Mouse (Mus musculus) left cerebral cortex, adult 9 months (tissue): ENCODE data around the gene Adcy1.
"Not testable (repeated sequence)": the region's sequence is repeated elsewhere in the genome, so short reads cannot be mapped to it uniquely, and the experiment has no call there.

Experiments
- DNase-seq, 2 experiments: peaks; one replicate each; pipeline ENCODE4 v3.0.0; 2022; ENCODE audit warnings: low spot score in 2 of 2

The Adcy1 gene

DNA sequence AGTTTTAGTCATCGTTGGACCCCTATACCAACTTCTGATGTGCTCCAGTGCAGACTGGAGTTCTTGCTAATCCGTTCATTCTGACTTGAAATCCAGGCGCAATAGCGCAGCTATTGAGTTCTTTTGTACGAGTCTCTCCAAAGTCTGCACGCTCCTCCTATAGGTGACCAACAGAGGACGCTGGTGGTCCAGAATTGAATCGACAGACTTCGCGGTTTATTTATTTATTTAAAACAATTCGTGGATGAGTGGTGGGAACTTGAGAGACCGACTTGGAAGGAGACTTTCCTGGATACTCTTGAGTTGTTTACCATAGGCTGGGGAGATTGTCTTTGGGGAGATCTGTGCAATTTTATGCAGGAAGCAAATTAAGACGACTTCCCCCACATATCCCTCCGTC, 151.5 kb downstream of the Adcy1 start:
- DNase-seq: peak in 1 of 2 experiments; percentile 68

DNA sequence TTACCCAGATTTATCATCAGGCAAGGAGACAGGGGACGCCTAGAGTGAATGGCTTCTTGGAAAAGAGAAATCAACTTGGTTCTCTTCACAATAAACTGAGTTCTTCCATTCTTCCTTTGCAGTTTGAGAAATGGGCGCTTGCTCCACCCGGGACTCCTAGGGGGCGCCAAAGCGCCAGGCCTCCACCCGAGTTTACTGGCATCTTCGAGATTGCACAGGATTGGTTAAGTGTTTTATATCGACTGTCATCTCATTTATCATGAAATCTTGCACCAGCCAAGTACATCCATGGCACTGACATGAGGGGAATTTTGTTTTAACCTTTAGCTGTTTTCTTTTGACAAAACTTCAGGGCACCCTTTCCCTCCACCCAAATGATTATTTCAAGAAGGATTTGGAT, 152.4 kb downstream of the Adcy1 start:
- peak in 1 of 2 experiments; percentile 74 for DNase-seq

DNA sequence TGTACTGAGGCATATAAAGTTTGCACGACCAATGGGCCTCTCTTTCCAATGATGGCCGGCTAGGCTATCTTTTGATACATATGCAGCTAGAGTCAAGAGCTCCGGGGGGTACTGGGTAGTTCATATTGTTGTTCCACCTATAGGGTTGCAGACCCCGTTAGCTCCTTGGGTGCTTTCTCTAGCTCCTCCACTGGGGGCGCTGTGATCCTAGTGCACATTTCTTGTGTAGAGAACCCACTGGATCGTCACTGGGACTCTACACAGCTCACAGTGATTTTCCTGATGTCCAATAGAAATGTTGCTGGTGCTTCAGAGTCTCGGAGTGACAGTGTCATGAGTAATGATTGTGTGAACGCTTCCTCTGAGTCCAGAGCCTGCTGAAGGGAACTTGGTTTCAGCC, 158.5 kb downstream of the Adcy1 start:
- not testable (repeated sequence) for DNase-seq

DNA sequence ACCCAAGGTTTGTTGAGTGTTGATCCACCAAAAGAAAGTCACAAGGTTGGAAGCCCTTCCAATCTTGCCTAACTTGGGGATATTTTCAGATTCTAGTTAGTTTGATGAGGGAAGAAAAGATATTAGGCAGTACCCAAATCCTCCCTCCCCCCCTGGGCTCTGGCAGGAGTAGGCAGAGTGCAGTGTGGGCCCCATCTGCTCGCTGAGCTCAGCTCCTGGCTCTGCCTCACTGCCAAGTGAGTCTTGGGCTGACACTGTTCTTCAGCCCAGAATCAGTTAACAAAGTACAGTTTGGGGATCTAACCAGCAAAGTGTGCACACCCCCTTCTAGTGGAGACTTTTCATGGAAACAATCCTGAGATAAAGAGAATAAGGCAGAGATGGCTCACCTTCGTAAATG, 162.9 kb downstream of the Adcy1 start:
- peak in 1 of 2 experiments; percentile 33 for DNase-seq

DNA sequence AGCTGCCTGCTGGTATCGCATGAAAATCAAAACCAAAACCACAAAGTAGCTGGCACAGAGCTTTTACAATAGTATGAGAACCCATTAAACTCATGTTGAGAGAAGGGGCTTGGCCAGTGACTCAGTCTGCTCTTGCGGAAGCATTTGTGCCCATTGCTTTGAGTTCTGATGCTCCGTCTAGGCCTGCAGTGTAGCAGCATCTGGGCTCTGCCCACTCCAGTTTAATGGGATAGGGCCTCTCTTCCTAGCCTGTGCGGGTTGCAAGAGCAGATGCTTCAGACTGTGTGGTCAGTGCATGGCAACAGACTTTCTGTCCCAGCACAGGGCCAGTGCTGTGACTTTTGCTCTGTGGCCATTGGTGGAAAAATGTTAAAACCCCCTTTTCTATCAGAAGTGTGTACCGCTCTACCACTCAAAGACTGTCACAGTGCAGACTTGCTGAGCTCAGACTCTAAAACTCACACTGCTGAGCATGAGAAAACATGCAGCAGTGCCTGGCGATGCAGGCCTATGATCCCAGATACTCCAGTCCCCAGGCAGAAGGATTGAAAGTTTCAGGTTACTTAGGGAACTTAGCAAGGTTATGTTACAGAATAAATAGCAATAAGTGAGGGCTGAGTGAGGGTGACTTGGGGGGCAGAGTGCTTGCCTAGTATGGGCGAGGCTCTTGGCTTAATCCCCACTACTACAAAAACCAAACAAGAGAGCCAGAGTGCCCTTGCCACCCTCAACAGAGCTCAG, 163.7 kb downstream of the Adcy1 start:
- no peak for DNase-seq

DNA sequence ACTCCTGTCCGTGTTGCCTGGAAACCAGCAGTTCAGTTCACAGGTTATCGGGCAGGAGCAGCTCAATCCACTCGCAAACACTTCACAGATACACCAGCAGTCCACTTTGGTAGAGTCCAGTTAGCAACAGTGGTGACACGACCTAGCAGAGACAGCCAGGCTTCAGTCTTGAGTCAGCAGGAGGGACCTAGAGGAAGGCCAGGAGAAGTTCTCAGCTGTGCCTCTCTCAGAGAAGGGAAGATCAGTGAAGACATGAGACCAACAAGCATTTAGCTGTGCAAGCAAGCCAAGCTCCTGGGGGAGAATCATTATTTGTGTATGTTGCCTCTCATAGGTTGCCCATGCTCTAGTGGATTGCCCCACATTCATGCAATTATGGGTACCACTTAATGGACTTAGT, 164.8 kb downstream of the Adcy1 start:
- no peak for DNase-seq
